Mouse (Mus musculus) kidney, embryonic 14.5 days (tissue): Measurements from ENCODE around the gene Daam2. TPM values are rescaled to one million over a fixed set of nuclear protein-coding genes. Genes with fewer than 3 reads are reported as not detected.
"Not testable (repeated sequence)": the region's sequence is repeated elsewhere in the genome, so short reads cannot be mapped to it uniquely, and the experiment has no call there.

Experiments used
- ATAC-seq: fragments of 200-750 bp; cut with Nextera tagmentation; 2 replicates; pipeline ENCODE4 v1.8.0; 2017; ENCODE audit warnings: moderate number of reproducible peaks, mild to moderate bottlenecking, moderate TSS enrichment, moderate library complexity; ENCODE audit not compliant: low FRiP score, low TSS enrichment
- H3K27ac ChIP-seq: fragments of 300-500 bp; sonication (generic); 2 replicates; pipeline ENCODE4 v1.5.1; 2014; ENCODE audit warnings: low read depth, mild to moderate bottlenecking, low read length, moderate library complexity, mixed read lengths
- H3K27me3 ChIP-seq: fragments of 300-500 bp; sonication (generic); 2 replicates; pipeline ENCODE4 v1.6.1; 2014; ENCODE audit warnings: mild to moderate bottlenecking, low read length; ENCODE audit not compliant: control insufficient read depth, insufficient read depth
- H3K36me3 ChIP-seq: fragments of 300-500 bp; sonication (generic); 2 replicates; pipeline ENCODE4 v1.6.1; 2014; ENCODE audit warnings: low read length, mixed read lengths; ENCODE audit not compliant: control insufficient read depth, insufficient read depth
- H3K4me1 ChIP-seq: fragments of 300-500 bp; sonication (generic); 2 replicates; pipeline ENCODE4 v1.6.1; 2014; ENCODE audit warnings: low read length, mixed read lengths; ENCODE audit not compliant: control insufficient read depth, insufficient read depth
- H3K4me2 ChIP-seq: fragments of 300-500 bp; sonication (generic); replicated peaks from 2 replicates; pipeline ENCODE4 v1.6.1; 2014; ENCODE audit warnings: low read depth, mild to moderate bottlenecking, low read length
- H3K4me3 ChIP-seq: fragments of 300-500 bp; sonication (generic); 2 replicates; pipeline ENCODE4 v1.5.1; 2014; ENCODE audit warnings: mild to moderate bottlenecking, low read length
- H3K9ac ChIP-seq: fragments of 300-500 bp; sonication (generic); 2 replicates; pipeline ENCODE4 v1.6.1; 2014; ENCODE audit warnings: low read depth, mild to moderate bottlenecking, low read length, moderate library complexity
- H3K9me3 ChIP-seq: fragments of 300-500 bp; sonication (generic); 2 replicates; pipeline ENCODE4 v1.6.1; 2016; ENCODE audit warnings: low read length; ENCODE audit not compliant: control insufficient read depth
- WGBS: fragments of 180-500 bp; shearing (Covaris S2); extraction: QIAGEN DNeasy Blood & Tissue Kit; methylation state at CpG from one replicate; pipeline ENCODE4 v1.1.7; 2014; 5-methylcytosine and 5-hydroxymethylcytosine counted together
- polyA plus RNA-seq: library from polyadenylated mRNA; unstranded; fragments of >200 nt; fragmentation: Nextera tagmentation; extraction: Ambion mirVana; gene quantifications from 2 replicates; pipeline ENCODE4 v1.2.1, GENCODE M21; 2014

Gene Daam2
- polyA plus RNA-seq, 1 experiment from 2014 or later, result 7.9 TPM

- ATAC-seq, result no peak
- Histone ChIP-seq H3K4me1 (no peaks in the 10 kb centered on the region), H3K36me3 (peaks cover 21% of the 10 kb centered on the region), H3K9ac (no peak overlapping the region), H3K27me3 (no peaks in the 10 kb centered on the region), H3K27ac (no peak overlapping the region), H3K9me3 (no peaks in the 10 kb centered on the region), H3K4me3 (no peak overlapping the region), H3K4me2 (no peak overlapping the region)
- 91% methylated on average over 3 of the region's 3 CpGs for WGBS
Observed at GRCm38 (mm10) chr17:49457833-49458232, 106.3 kb downstream of the Daam2 start.

- Histone ChIP-seq H3K4me2 (no peak overlapping the region), H3K27ac (no peak overlapping the region), H3K36me3 (peaks cover 21% of the 10 kb centered on the region), H3K4me1 (peaks cover 4% of the 10 kb centered on the region; the same call in 1 of the 2 replicates), H3K27me3 (no peaks in the 10 kb centered on the region), H3K9ac (no peak overlapping the region), H3K4me3 (no peak overlapping the region), H3K9me3 (no peaks in the 10 kb centered on the region)
- no peak for ATAC-seq
- WGBS, result 81% methylated on average over 4 of the region's 4 CpGs
Observed at GRCm38 (mm10) chr17:49456334-49456733, 107.8 kb downstream of the Daam2 start.

GRCm38 (mm10) chr17:49450922-49451321 lies 113.2 kb downstream of the Daam2 start:
- Histone ChIP-seq H3K27me3 (no peaks in the 10 kb centered on the region), H3K9me3 (no peaks in the 10 kb centered on the region), H3K9ac (no peak overlapping the region), H3K4me1 (peaks cover 12% of the 10 kb centered on the region), H3K4me2 (no peak overlapping the region), H3K4me3 (no peak overlapping the region), H3K36me3 (peaks cover 18% of the 10 kb centered on the region), H3K27ac (no peak overlapping the region; the same call in 1 of the 2 replicates)
- WGBS, result 43% methylated on average over 6 of the region's 6 CpGs
- peak; percentile 69; the same call in 1 of the 2 replicates for ATAC-seq

- peaks cover 6% of the 10 kb centered on the region; the same call in 1 of the 2 replicates for H3K36me3 ChIP-seq
- no peak for ATAC-seq
- 72% methylated on average over 8 of the region's 8 CpGs for WGBS
- no peaks in the 10 kb centered on the region for H3K27me3 ChIP-seq
- no peak overlapping the region for H3K4me2 ChIP-seq
- no peak overlapping the region for H3K4me3 ChIP-seq
- no peak overlapping the region for H3K27ac ChIP-seq
- no peaks in the 10 kb centered on the region for H3K9me3 ChIP-seq
- no peak overlapping the region for H3K9ac ChIP-seq
- peaks cover 12% of the 10 kb centered on the region for H3K4me1 ChIP-seq
Observed at GRCm38 (mm10) chr17:49449230-49449608, 114.9 kb downstream of the Daam2 start.

- 49% methylated on average over 8 of the region's 9 CpGs for WGBS
- no peak overlapping the region for H3K4me2 ChIP-seq
- ATAC-seq, result peak; percentile 36
Observed at GRCm38 (mm10) chr17:49448570-49449229, 115.4 kb downstream of the Daam2 start.

GRCm38 (mm10) chr17:49442841-49443240 lies 121.3 kb downstream of the Daam2 start:
- H3K9me3 ChIP-seq, H3K27me3 ChIP-seq, H3K36me3 ChIP-seq, H3K27ac ChIP-seq, H3K4me1 ChIP-seq, H3K9ac ChIP-seq, H3K4me3 ChIP-seq, H3K4me2 ChIP-seq, ATAC-seq: not testable (repeated sequence)
- 37% methylated on average over 3 of the region's 3 CpGs for WGBS

More at GRCm38 (mm10) chr17:49448570-49449229, 115.4 kb downstream of the Daam2 start:
- Histone ChIP-seq H3K36me3 (peaks cover 3% of the 10 kb centered on the region; the same call in 1 of the 2 replicates), H3K9ac (no peak overlapping the region), H3K27ac (no peak overlapping the region), H3K4me3 (no peak overlapping the region), H3K4me1 (peaks cover 12% of the 10 kb centered on the region), H3K9me3 (no peaks in the 10 kb centered on the region), H3K27me3 (no peaks in the 10 kb centered on the region)

GRCm38 (mm10) chr17:49440331-49441130 lies 123.6 kb downstream of the Daam2 start:
- Histone ChIP-seq H3K4me3 (no peak overlapping the region), H3K4me2 (no peak overlapping the region), H3K9me3 (no peaks in the 10 kb centered on the region), H3K27me3 (no peaks in the 10 kb centered on the region), H3K36me3 (peaks cover 9% of the 10 kb centered on the region; the same call in 1 of the 2 replicates), H3K4me1 (no peaks in the 10 kb centered on the region; the same call in 1 of the 2 replicates), H3K9ac (no peak overlapping the region), H3K27ac (no peak overlapping the region)
- WGBS, result 58% methylated on average over 14 of the region's 14 CpGs
- ATAC-seq, result peak; percentile 49; the same call in 1 of the 2 replicates

GRCm38 (mm10) chr17:49439706-49440105 lies 124.4 kb downstream of the Daam2 start:
- H3K9ac ChIP-seq, result no peak overlapping the region
- no peak overlapping the region for H3K27ac ChIP-seq
- H3K9me3 ChIP-seq, result no peaks in the 10 kb centered on the region
- H3K27me3 ChIP-seq, result no peaks in the 10 kb centered on the region
- H3K4me1 ChIP-seq, result no peaks in the 10 kb centered on the region; the same call in 1 of the 2 replicates
- no peak for ATAC-seq
- no peak overlapping the region for H3K4me2 ChIP-seq
- 80% methylated on average over 4 of the region's 4 CpGs for WGBS
- peaks cover 16% of the 10 kb centered on the region; the same call in 1 of the 2 replicates for H3K36me3 ChIP-seq
- H3K4me3 ChIP-seq, result no peak overlapping the region
